Mouse (Mus musculus) macrophage (primary cell): ENCODE measurements at regions not wholly inside any gene's neighbourhood (a gene's known extent, or its start where the extent isn't known, plus 50 kb on each side); places are given as distances from the start of the nearest gene placed in this dataset.
"Not testable (repeated sequence)": the region's sequence is repeated elsewhere in the genome, so short reads cannot be mapped to it uniquely, and the experiment has no call there.

Source experiments
- H3K27ac ChIP-seq: fragments of 350-480 bp; formaldehyde crosslinking; 2 replicates; pipeline ENCODE4 v1.9.0; 2021
- H3K36me3 ChIP-seq: fragments of 350-480 bp; formaldehyde crosslinking; 2 replicates; pipeline ENCODE4 v1.9.0; 2021; ENCODE audit errors: inconsistent target
- H3K4me3 ChIP-seq: fragments of 350-480 bp; formaldehyde crosslinking; 2 replicates; pipeline ENCODE4 v1.9.0; 2021; ENCODE audit errors: inconsistent target
- H3K79me2 ChIP-seq: fragments of 350-480 bp; formaldehyde crosslinking; 2 replicates; pipeline ENCODE4 v1.9.0; 2021; ENCODE audit errors: inconsistent target
- WGBS: methylation state at CpG from one replicate; pipeline ENCODE4 v1.1.7; 2026; ENCODE audit warnings: inconsistent platforms; ENCODE audit not compliant: missing documents; 5-methylcytosine and 5-hydroxymethylcytosine counted together

- H3K36me3 ChIP-seq, H3K4me3 ChIP-seq, H3K79me2 ChIP-seq, H3K27ac ChIP-seq: not testable (repeated sequence)
- 75% methylated on average over 2 of the region's 3 CpGs for WGBS
Observed at GRCm38 (mm10) chr14:53047683-53048082, 552.1 kb upstream of the Olfr1507 start.

- not testable (repeated sequence) for H3K36me3 ChIP-seq, H3K79me2 ChIP-seq, H3K4me3 ChIP-seq, H3K27ac ChIP-seq
- 0% methylated on average over 1 of the region's 1 CpGs for WGBS
Observed at GRCm38 (mm10) chr14:53046975-53047374, 551.4 kb upstream of the Olfr1507 start.

DNA sequence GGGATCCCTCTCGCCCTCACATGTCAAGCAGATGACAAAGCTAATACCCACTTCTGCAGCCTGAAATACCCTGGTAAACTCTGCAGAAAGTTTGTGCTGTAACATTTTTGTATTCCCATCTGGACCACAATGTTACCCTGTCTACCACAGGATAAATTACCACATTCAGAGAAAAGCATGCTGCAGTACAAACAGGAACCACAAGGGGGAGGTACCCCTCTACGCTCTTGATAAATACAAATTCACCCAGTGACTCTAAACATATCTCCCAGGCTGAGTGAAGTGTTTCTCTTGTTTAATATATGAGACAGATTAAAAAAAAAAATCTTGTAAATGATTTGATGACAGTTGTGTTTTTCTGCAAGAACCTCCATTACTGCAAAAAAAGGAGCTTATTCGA lies 549.8 kb upstream of the Olfr1507 start:
- not testable (repeated sequence) for H3K4me3 ChIP-seq, H3K79me2 ChIP-seq, H3K27ac ChIP-seq, H3K36me3 ChIP-seq
- WGBS: 48% methylated on average over 2 of the region's 3 CpGs

DNA sequence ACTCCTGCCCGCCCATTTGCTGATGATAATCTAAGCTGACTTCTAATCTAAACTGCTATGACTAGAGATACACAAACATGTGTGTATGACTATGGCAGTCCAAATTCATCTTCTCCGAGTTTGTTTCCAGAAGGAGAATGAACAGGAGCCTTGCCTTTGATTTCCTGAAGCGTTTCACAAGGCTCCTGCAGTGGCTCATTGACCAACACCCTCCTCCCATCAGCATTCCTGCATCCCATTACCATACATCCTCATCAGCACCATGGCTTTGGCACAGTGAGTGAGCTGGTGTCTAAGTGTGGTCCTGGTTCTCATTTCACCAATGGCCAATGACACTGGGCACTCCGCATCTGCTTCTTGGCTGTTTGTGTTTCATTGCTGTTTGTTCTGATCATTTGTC lies 548.6 kb upstream of the Olfr1507 start:
- not testable (repeated sequence) for H3K4me3 ChIP-seq, H3K79me2 ChIP-seq, H3K36me3 ChIP-seq, H3K27ac ChIP-seq
- 88% methylated on average over 3 of the region's 4 CpGs for WGBS

GRCm38 (mm10) chr14:53042016-53042415 lies 546.5 kb upstream of the Olfr1507 start:
- not testable (repeated sequence) for H3K79me2 ChIP-seq, H3K27ac ChIP-seq, H3K36me3 ChIP-seq, H3K4me3 ChIP-seq
- WGBS: 7% methylated on average over 3 of the region's 3 CpGs

GRCm38 (mm10) chr14:53039475-53039874 lies 543.9 kb upstream of the Olfr1507 start:
- 86% methylated on average over 4 of the region's 4 CpGs for WGBS
- H3K27ac ChIP-seq, H3K36me3 ChIP-seq, H3K4me3 ChIP-seq, H3K79me2 ChIP-seq: not testable (repeated sequence)

DNA sequence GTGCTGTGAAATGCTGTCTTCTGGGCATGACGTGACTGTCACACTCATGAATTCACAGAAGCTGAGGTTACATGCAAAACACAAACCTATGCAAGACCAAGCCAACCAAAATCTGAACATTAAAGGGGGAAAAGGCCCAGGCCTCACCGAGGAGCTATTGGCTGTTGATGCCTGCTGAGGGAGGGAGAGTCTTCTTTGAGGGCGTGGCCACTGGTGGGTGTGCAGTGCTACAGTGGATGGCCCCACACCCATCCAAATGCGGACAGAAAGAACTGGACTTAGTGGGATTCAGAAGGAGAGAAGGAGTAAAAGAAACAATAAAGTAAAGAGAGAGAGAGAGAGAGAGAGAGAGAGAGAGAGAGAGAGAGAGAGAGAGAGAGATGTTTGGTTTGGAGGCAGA lies 539.4 kb upstream of the Olfr1507 start:
- WGBS: no CpG with 5 or more reads among the region's 4 CpGs

GRCm38 (mm10) chr14:53033221-53033620 lies 537.7 kb upstream of the Olfr1507 start:
- H3K4me3 ChIP-seq, H3K79me2 ChIP-seq, H3K36me3 ChIP-seq, H3K27ac ChIP-seq: not testable (repeated sequence)
- WGBS: no CpG with 5 or more reads among the region's 6 CpGs

More for the DNA sequence above, 539.4 kb upstream of the Olfr1507 start:
- H3K4me3 ChIP-seq, H3K36me3 ChIP-seq, H3K27ac ChIP-seq, H3K79me2 ChIP-seq: not testable (repeated sequence)

DNA sequence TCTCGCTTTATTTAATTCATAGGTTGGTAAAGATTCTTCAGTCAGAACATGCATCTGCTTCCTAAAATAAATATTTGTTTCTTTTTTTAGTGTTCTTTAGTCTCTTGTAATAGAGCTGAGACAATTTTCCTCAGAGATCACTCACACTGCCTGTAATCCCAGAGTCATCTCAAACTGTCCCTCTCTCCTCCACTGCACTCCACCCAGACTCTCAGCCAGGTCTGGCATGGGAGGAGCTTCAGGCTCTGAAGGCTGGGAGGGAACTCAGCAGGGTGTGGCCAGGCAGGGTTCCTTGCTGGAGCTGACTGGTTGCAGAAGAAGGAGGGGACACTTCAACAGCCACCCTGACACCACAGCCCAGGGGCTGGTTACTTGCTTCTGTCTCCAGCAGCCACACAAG lies 536.9 kb upstream of the Olfr1507 start:
- H3K27ac ChIP-seq, H3K79me2 ChIP-seq, H3K36me3 ChIP-seq, H3K4me3 ChIP-seq: not testable (repeated sequence)
- no CpG with 5 or more reads among the region's 1 CpGs for WGBS

- WGBS: no CpG with 5 or more reads among the region's 4 CpGs
- H3K36me3 ChIP-seq, H3K27ac ChIP-seq, H3K4me3 ChIP-seq, H3K79me2 ChIP-seq: not testable (repeated sequence)
Observed at GRCm38 (mm10) chr14:53030227-53030626, 534.7 kb upstream of the Olfr1507 start.

GRCm38 (mm10) chr14:53026958-53027357 lies 531.4 kb upstream of the Olfr1507 start:
- H3K27ac ChIP-seq, H3K79me2 ChIP-seq, H3K4me3 ChIP-seq, H3K36me3 ChIP-seq: not testable (repeated sequence)
- WGBS: no CpG with 5 or more reads among the region's 1 CpGs

DNA sequence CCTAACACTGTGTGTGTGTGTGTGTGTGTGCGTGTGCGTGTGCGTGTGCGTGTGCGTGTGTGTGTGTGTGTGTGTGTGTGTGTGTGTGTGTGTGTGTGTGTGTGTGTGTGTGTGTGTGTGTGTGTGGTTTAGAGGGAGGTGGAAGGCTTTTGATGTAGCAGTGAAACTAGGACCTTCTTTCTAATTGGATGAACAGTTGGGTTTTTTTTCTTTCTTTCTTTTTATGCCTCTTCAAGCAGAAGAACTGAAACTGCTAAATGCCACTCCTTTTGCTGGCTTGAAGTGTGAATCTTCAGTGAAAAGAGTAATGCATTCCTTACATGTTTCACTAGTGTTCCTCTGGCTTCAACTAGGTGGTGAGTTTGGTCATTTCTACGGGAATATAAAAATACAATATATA lies 524.6 kb upstream of the Olfr1507 start:
- not testable (repeated sequence) for H3K27ac ChIP-seq, H3K4me3 ChIP-seq, H3K36me3 ChIP-seq, H3K79me2 ChIP-seq
- no CpG with 5 or more reads among the region's 6 CpGs for WGBS

GRCm38 (mm10) chr14:53007741-53008140 lies 512.2 kb upstream of the Olfr1507 start:
- WGBS: no CpG with 5 or more reads among the region's 5 CpGs
- not testable (repeated sequence) for H3K79me2 ChIP-seq

DNA sequence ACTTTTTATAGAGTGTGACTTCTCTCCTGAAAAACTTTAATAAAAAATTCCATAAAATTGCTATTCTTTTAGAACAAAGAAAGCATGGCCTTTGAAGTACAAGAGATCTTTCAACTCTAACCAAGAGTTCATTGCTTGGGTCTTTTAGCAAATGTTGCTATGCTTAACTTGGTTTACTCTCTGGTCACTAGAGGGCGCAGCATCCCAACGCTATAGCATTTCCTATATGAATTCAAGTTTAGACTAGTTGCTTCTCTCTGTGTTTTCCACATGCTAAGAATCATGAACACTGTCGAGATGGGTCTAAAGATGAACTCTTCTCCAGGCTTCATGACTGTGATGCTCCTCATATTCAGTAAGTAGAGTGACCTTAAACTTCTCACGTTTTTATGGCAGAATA lies 511.8 kb upstream of the Olfr1507 start:
- H3K4me3 ChIP-seq, H3K36me3 ChIP-seq, H3K79me2 ChIP-seq, H3K27ac ChIP-seq: not testable (repeated sequence)
- no CpG with 5 or more reads among the region's 4 CpGs for WGBS

More at GRCm38 (mm10) chr14:53007741-53008140, 512.2 kb upstream of the Olfr1507 start:
- not testable (repeated sequence) for H3K4me3 ChIP-seq, H3K36me3 ChIP-seq, H3K27ac ChIP-seq

GRCm38 (mm10) chr14:53001289-53001688 lies 505.7 kb upstream of the Olfr1507 start:
- H3K4me3 ChIP-seq, H3K79me2 ChIP-seq, H3K36me3 ChIP-seq, H3K27ac ChIP-seq: not testable (repeated sequence)
- no CpG with 5 or more reads among the region's 1 CpGs for WGBS

GRCm38 (mm10) chr14:52992106-52992760 lies 496.7 kb upstream of the Olfr1507 start:
- H3K36me3 ChIP-seq, H3K4me3 ChIP-seq, H3K79me2 ChIP-seq, H3K27ac ChIP-seq: not testable (repeated sequence)
- WGBS: 100% methylated on average over 1 of the region's 4 CpGs
